Mouse (Mus musculus): ENCODE measurements around the gene Olfr1277. TPM values are rescaled to one million over a fixed set of nuclear protein-coding genes. Genes with fewer than 3 reads are reported as not detected.

Gene Olfr1277
- not detected for total RNA-seq (2021)
- long read RNA-seq, experiment 1: 0 reads
- long read RNA-seq, experiment 2: 0 reads

GRCm38 (mm10) chr2:111274006-111274405 lies at the start of gene Olfr1277:
TSS of gene Olfr1277 (minus strand) at chr2:111274106.
- no peak for DNase-seq

- no peak for DNase-seq
Measured at GRCm38 (mm10) chr2:111313717-111314116, 39.8 kb upstream of the Olfr1277 start, which contains the start of gene Olfr1280. TSS of gene Olfr1280 (plus strand) at chr2:111314017.

GRCm38 (mm10) chr2:111300374-111300773 lies 26.5 kb upstream of the Olfr1277 start, which contains the start of gene Olfr1279:
TSS of gene Olfr1279 (plus strand) at chr2:111300635.
- DNase-seq: no peak

GRCm38 (mm10) chr2:111298541-111298940 lies 24.6 kb upstream of the Olfr1277 start:
- DNase-seq: no peak

- no peak for DNase-seq
Measured at GRCm38 (mm10) chr2:111289836-111290235, 15.9 kb upstream of the Olfr1277 start, which contains the start of gene Olfr1278. TSS of gene Olfr1278 (plus strand) at chr2:111290136.

GRCm38 (mm10) chr2:111254216-111254615 lies 19.7 kb downstream of the Olfr1277 start, which contains the start of gene Olfr1276:
TSS of gene Olfr1276 (plus strand) at chr2:111254516.
- DNase-seq: no peak

- no peak for DNase-seq
Measured at GRCm38 (mm10) chr2:111235186-111235585, 38.7 kb downstream of the Olfr1277 start, which contains the start of gene Olfr1275. TSS of gene Olfr1275 (minus strand) at chr2:111235286.

- DNase-seq: no peak
Measured at GRCm38 (mm10) chr2:111229502-111229901, 44.4 kb downstream of the Olfr1277 start, which contains the start of gene 4930430A15Rik. TSS of gene 4930430A15Rik (minus strand) at chr2:111229602.

Other genes starting within 250 kb of the Olfr1277 start
- gene Gm13941, start 168.1 kb downstream of the Olfr1277 start, total RNA-seq (2021): not detected
- not detected for gene Gm15130, start 121.2 kb downstream of the Olfr1277 start, total RNA-seq (2021)
- not detected for gene 4930430A15Rik, start 44.5 kb downstream of the Olfr1277 start, total RNA-seq (2021)
- not detected for gene Olfr1275, start 38.8 kb downstream of the Olfr1277 start, total RNA-seq (2021)
- gene Olfr1276, start 19.6 kb downstream of the Olfr1277 start, total RNA-seq (2021): not detected
- gene Olfr1278, start 16.0 kb upstream of the Olfr1277 start, total RNA-seq (2021): not detected
- gene Olfr1279, start 26.5 kb upstream of the Olfr1277 start, total RNA-seq (2021): not detected
- gene Olfr1280, start 39.9 kb upstream of the Olfr1277 start, total RNA-seq (2021): not detected
- not detected for gene Olfr1281, start 52.4 kb upstream of the Olfr1277 start, total RNA-seq (2021)
- not detected for gene Olfr1282, start 62.0 kb upstream of the Olfr1277 start, total RNA-seq (2021)
- gene Olfr1283, start 92.7 kb upstream of the Olfr1277 start, total RNA-seq (2021): not detected
- not detected for gene Olfr1284, start 101.4 kb upstream of the Olfr1277 start, total RNA-seq (2021)
- gene Olfr1286, start 149.0 kb upstream of the Olfr1277 start, total RNA-seq (2021): not detected
- not detected for gene Olfr1287, start 175.0 kb upstream of the Olfr1277 start, total RNA-seq (2021)
- not detected for gene Olfr1288, start 200.0 kb upstream of the Olfr1277 start, total RNA-seq (2021)
- gene Olfr1289, start 206.7 kb upstream of the Olfr1277 start, total RNA-seq (2021): not detected
- not detected for gene Olfr1290, start 219.7 kb upstream of the Olfr1277 start, total RNA-seq (2021)
- not detected for gene Olfr1291-ps1, start 223.1 kb upstream of the Olfr1277 start, total RNA-seq (2021)